10 mouse cellular contexts compared by ENCODE assay signal in the genomic region with DNA sequence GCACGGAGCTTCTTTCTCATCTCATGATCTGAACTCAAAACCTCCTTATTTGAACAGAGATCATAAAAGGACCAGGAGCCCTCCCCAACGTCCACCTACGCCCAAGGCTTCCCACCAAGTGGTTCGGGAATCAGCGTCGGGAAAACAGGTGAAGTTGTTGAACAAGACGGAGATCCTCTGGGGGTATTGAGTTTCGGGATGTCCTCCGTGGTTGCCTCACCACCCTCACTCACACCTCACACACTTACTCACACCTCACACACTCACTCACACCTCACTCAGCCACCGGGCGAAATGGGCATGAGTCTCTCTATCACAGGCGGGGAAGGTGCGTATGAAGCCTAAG. TPM values are rescaled to one million over a fixed set of nuclear protein-coding genes. Genes with fewer than 3 reads are reported as not detected.
DNase-seq lines count a peak whose midpoint lies in the region; ATAC-seq and TF ChIP-seq lines count a peak whose summit lies in the region.
"Had no signal": no experiment of that assay in that cellular context is flagged by ENCODE, and none has a peak within 500 bp of the region (broad histone marks: within the 10 kb centered on the region; RNA-seq: fewer than 3 reads in every experiment).

No protein-coding gene starts in this region.

- H3K9me3 ChIP-seq in heart, embryonic 10.5 days: no peaks in the 10 kb centered on the region
- no peaks in the 10 kb centered on the region for H3K9me3 ChIP-seq in E14TG2a.4 (ENCODE audit: low read length)
- H3K9me3 ChIP-seq in heart, postnatal 0 days (replicated peaks; ENCODE audit: control insufficient read depth, low read length): 0 out of 2 replicates have a peak, but pooled peaks cover under 1% of the 10 kb centered on the region
- no peaks in the 10 kb centered on the region for H3K9me3 ChIP-seq in liver, postnatal 0 days (ENCODE audit: low read length)

- peaks cover 53% of the 10 kb centered on the region for H3K27me3 ChIP-seq in heart, embryonic 10.5 days (ENCODE audit: insufficient read depth, poor library complexity, severe bottlenecking)
- H3K27me3 ChIP-seq in E14TG2a.4 (ENCODE audit: insufficient read depth, low read length): peaks cover 62% of the 10 kb centered on the region
- peaks cover 87% of the 10 kb centered on the region for H3K27me3 ChIP-seq in heart, postnatal 0 days (ENCODE audit: control insufficient read depth, insufficient read depth, low read length)
- H3K27me3 ChIP-seq in liver, postnatal 0 days (ENCODE audit: insufficient read depth, low read length): peaks cover 66% of the 10 kb centered on the region

- H3K36me3 ChIP-seq in heart, embryonic 10.5 days: no peaks in the 10 kb centered on the region
- H3K36me3 ChIP-seq in E14TG2a.4 (ENCODE audit: insufficient read depth, low read length): no peaks in the 10 kb centered on the region
- H3K36me3 ChIP-seq in heart, postnatal 0 days (replicated peaks; ENCODE audit: control insufficient read depth, insufficient read depth, low read length): no peaks in the 10 kb centered on the region
- no peaks in the 10 kb centered on the region for H3K36me3 ChIP-seq in liver, postnatal 0 days (replicated peaks; ENCODE audit: insufficient read depth, low read length)

- intact Hi-C loops in heart, postnatal 25 days (cut with DNase I): no loop called here
- intact Hi-C loops in left cerebral cortex, postnatal 14 days (cut with DNase I): loop anchor here (5.0 kb wide), 1 partner anchor 80 kb away; no protein-coding TSS in a partner anchor

- DNase-seq in heart, embryonic 10.5 days (ENCODE audit: low spot score): no peak
- DNase-seq in heart, postnatal 25 days (ENCODE audit: low spot score): no peak
- no peak for DNase-seq in heart, postnatal 0 days (ENCODE audit: low spot score)
- no peak for DNase-seq in liver, postnatal 0 days
- DNase-seq in gastrocnemius, postnatal 25 days: no peak
- no peak for DNase-seq in embryo, embryonic 11 days
- DNase-seq in left cerebral cortex, postnatal 14 days (ENCODE audit: low spot score in 2 of 2): no peak
- DNase-seq: cerebellum, postnatal 36 days; left cerebral cortex, postnatal 4 days had no signal

- no peak for TF ChIP-seq CTCF in E14TG2a.4 (conservative IDR thresholded peaks at IDR 0.05; ENCODE audit: low read length)
- TF ChIP-seq CTCF in heart, postnatal 0 days (IDR thresholded peaks at IDR 0.05; ENCODE audit: low read depth): no peak
- no peak for TF ChIP-seq CTCF in liver, postnatal 0 days (IDR thresholded peaks at IDR 0.05; ENCODE audit: low read depth)

- no peak overlapping the region for H3K27ac ChIP-seq in heart, embryonic 10.5 days
- no peak overlapping the region for H3K27ac ChIP-seq in heart, postnatal 0 days (ENCODE audit: low read depth)
- no peak overlapping the region for H3K27ac ChIP-seq in liver, postnatal 0 days (ENCODE audit: low read depth)

- ATAC-seq in heart, postnatal 0 days (ENCODE audit: insufficient read depth, low read depth): no peak
- no peak for ATAC-seq in liver, postnatal 0 days

- peak overlapping the region; percentile 65 for H3K4me3 ChIP-seq in heart, embryonic 10.5 days
- H3K4me3 ChIP-seq in E14TG2a.4 (replicated peaks; ENCODE audit: low read length): peak overlapping the region; percentile 78
- peak overlapping the region; percentile 40; the same call in 1 of the 2 replicates for H3K4me3 ChIP-seq in heart, postnatal 0 days (ENCODE audit: low read depth, low read length)
- H3K4me3 ChIP-seq in liver, postnatal 0 days (ENCODE audit: low read depth, low read length): peak overlapping the region; percentile 9; the same call in 1 of the 2 replicates

- H3K4me2 ChIP-seq in heart, postnatal 0 days (ENCODE audit: low read depth, low read length): peak overlapping the region; percentile 59
- peak overlapping the region; percentile 66 for H3K4me2 ChIP-seq in liver, postnatal 0 days (ENCODE audit: low read depth, low read length)

- WGBS in heart, embryonic 10.5 days: under 1% methylated on average over 13 of the region's 13 CpGs
- WGBS in heart, postnatal 0 days: 3% methylated on average over 13 of the region's 13 CpGs
- 2% methylated on average over 13 of the region's 13 CpGs for WGBS in liver, postnatal 0 days (ENCODE audit: insufficient replicate concordance)

- no peak for TF ChIP-seq EP300 in heart, postnatal 0 days (IDR thresholded peaks at IDR 0.05; ENCODE audit: low read depth)
- TF ChIP-seq EP300 in liver, postnatal 0 days (IDR thresholded peaks at IDR 0.05; ENCODE audit: low read depth): no peak

- peaks cover 13% of the 10 kb centered on the region; the same call in 1 of the 2 replicates for H3K4me1 ChIP-seq in heart, embryonic 10.5 days
- H3K4me1 ChIP-seq in E14TG2a.4 (replicated peaks; ENCODE audit: low read depth, low read length): peaks cover 59% of the 10 kb centered on the region
- H3K4me1 ChIP-seq in heart, postnatal 0 days (ENCODE audit: control insufficient read depth, insufficient read depth): 0 out of 2 replicates have a peak, but pooled peaks cover 3% of the 10 kb centered on the region
- peaks cover 20% of the 10 kb centered on the region for H3K4me1 ChIP-seq in liver, postnatal 0 days (ENCODE audit: insufficient read depth)

- H3K9ac ChIP-seq in heart, postnatal 0 days (replicated peaks; ENCODE audit: low read depth, low read length): no peak overlapping the region
- H3K9ac ChIP-seq in liver, postnatal 0 days (replicated peaks): no peak overlapping the region

RNA-seq across cellular contexts. Expression of a gene that starts 12.7 kb away (rescaled TPM):
- 0.30 and 0.33 TPM in 2 replicates for polyA plus RNA-seq in heart, embryonic 10.5 days (2016; fragmentation: Nextera tagmentation; extraction: Ambion mirVana)
- total RNA-seq in heart, postnatal 25 days (2021): not detected
- 14.0 TPM in 1 of 2 replicates, not detected in the other for total RNA-seq in heart, postnatal 0 days (2014; rRNA removed; ENCODE audit: low replicate concordance)
- polyA plus RNA-seq in heart, postnatal 0 days (2015; fragmentation: Nextera tagmentation; extraction: Ambion mirVana): 0.05 and 0.14 TPM in 2 replicates
- polyA plus RNA-seq in liver, postnatal 0 days (2015; fragmentation: Nextera tagmentation; extraction: Ambion mirVana): 0.92 and 1.1 TPM in 2 replicates
- not detected for total RNA-seq in gastrocnemius, postnatal 25 days (2021)
- total RNA-seq in left cerebral cortex, postnatal 14 days (2021): under 1 TPM in 1 of 2 experiments, not detected in 1; 0.19 TPM
- total RNA-seq: left cerebral cortex, postnatal 4 days had no signal

RNA-seq across cellular contexts. Expression of a gene that starts 15.8 kb away (rescaled TPM):
- 0.09 TPM in 1 of 2 replicates, not detected in the other for polyA plus RNA-seq in heart, embryonic 10.5 days (2016; fragmentation: Nextera tagmentation; extraction: Ambion mirVana)
- not detected for total RNA-seq in heart, postnatal 25 days (2021)
- total RNA-seq in heart, postnatal 0 days (2014; rRNA removed; ENCODE audit: low replicate concordance): not detected in 2 replicates
- polyA plus RNA-seq in heart, postnatal 0 days (2015; fragmentation: Nextera tagmentation; extraction: Ambion mirVana): not detected in 2 replicates
- polyA plus RNA-seq in liver, postnatal 0 days (2015; fragmentation: Nextera tagmentation; extraction: Ambion mirVana): not detected in 2 replicates
- not detected for total RNA-seq in gastrocnemius, postnatal 25 days (2021)
- total RNA-seq in left cerebral cortex, postnatal 14 days (2021): under 1 TPM in 1 of 2 experiments, not detected in 1; 0.23 TPM

RNA-seq across cellular contexts. Expression of a gene that starts 38.6 kb away (rescaled TPM):
- 3.5 and 4.5 TPM in 2 replicates for polyA plus RNA-seq in heart, embryonic 10.5 days (2016; fragmentation: Nextera tagmentation; extraction: Ambion mirVana)
- total RNA-seq in heart, postnatal 25 days (2021): 10 to 100 TPM; 32.9 to 34.9 TPM
- 48.9 and 128 TPM in 2 replicates for total RNA-seq in heart, postnatal 0 days (2014; rRNA removed; ENCODE audit: low replicate concordance)
- 1.9 TPM in 1 of 2 replicates, not detected in the other for polyA plus RNA-seq in heart, postnatal 0 days (2015; fragmentation: Nextera tagmentation; extraction: Ambion mirVana)
- 8.6 and 9.9 TPM in 2 replicates for polyA plus RNA-seq in liver, postnatal 0 days (2015; fragmentation: Nextera tagmentation; extraction: Ambion mirVana)
- 1 to 10 TPM; 2.9 to 7.7 TPM for total RNA-seq in gastrocnemius, postnatal 25 days (2021)
- 10 to 100 TPM; 38.2 to 41.7 TPM for total RNA-seq in left cerebral cortex, postnatal 14 days (2021)

RNA-seq across cellular contexts. Expression of a gene that starts 38.9 kb away (rescaled TPM):
- 3.1 and 6.4 TPM in 2 replicates for polyA plus RNA-seq in heart, embryonic 10.5 days (2016; fragmentation: Nextera tagmentation; extraction: Ambion mirVana)
- total RNA-seq in heart, postnatal 25 days (2021): 10 to 100 TPM; 17.2 to 23.4 TPM
- total RNA-seq in heart, postnatal 0 days (2014; rRNA removed; ENCODE audit: low replicate concordance): 563 and 573 TPM in 2 replicates
- 0.34 TPM in 1 of 2 replicates, not detected in the other for polyA plus RNA-seq in heart, postnatal 0 days (2015; fragmentation: Nextera tagmentation; extraction: Ambion mirVana)
- polyA plus RNA-seq in liver, postnatal 0 days (2015; fragmentation: Nextera tagmentation; extraction: Ambion mirVana): 1.7 and 2.2 TPM in 2 replicates
- total RNA-seq in gastrocnemius, postnatal 25 days (2021): 10 to 100 TPM; 13.9 to 29.0 TPM
- 10 to 100 TPM; 21.5 to 26.9 TPM for total RNA-seq in left cerebral cortex, postnatal 14 days (2021)

RNA-seq across cellular contexts. Expression of a gene that starts 44.3 kb away (rescaled TPM):
- 10.6 and 21.8 TPM in 2 replicates for polyA plus RNA-seq in heart, embryonic 10.5 days (2016; fragmentation: Nextera tagmentation; extraction: Ambion mirVana)
- total RNA-seq in heart, postnatal 25 days (2021): 10 to 100 TPM; 17.8 to 19.0 TPM
- total RNA-seq in heart, postnatal 0 days (2014; rRNA removed; ENCODE audit: low replicate concordance): 29.3 and 34.1 TPM in 2 replicates
- 4.0 and 4.2 TPM in 2 replicates for polyA plus RNA-seq in heart, postnatal 0 days (2015; fragmentation: Nextera tagmentation; extraction: Ambion mirVana)
- 18.0 and 18.3 TPM in 2 replicates for polyA plus RNA-seq in liver, postnatal 0 days (2015; fragmentation: Nextera tagmentation; extraction: Ambion mirVana)
- 10 to 100 TPM; 30.9 to 31.7 TPM for total RNA-seq in gastrocnemius, postnatal 25 days (2021)
- total RNA-seq in left cerebral cortex, postnatal 14 days (2021): 10 to 100 TPM; 50.0 to 57.5 TPM

Comparison
In these comparisons a context has a peak if more than half of its experiments do, and no peak if none do; other contexts are left out.
1. H3K4me3 ChIP-seq: peak in every context shown above with its lines; median percentile 78 in E14TG2a.4; 65 in heart, embryonic 10.5 days; 40 in heart, postnatal 0 days; 9 in liver, postnatal 0 days.